Mouse (Mus musculus): ENCODE measurements at regions not wholly inside any gene's neighbourhood (a gene's known extent, or its start where the extent isn't known, plus 50 kb on each side); places are given as distances from the start of the nearest gene placed in this dataset.
A peak's percentile ranks its signal among the peaks of the same experiment; 100 is the strongest.

DNA sequence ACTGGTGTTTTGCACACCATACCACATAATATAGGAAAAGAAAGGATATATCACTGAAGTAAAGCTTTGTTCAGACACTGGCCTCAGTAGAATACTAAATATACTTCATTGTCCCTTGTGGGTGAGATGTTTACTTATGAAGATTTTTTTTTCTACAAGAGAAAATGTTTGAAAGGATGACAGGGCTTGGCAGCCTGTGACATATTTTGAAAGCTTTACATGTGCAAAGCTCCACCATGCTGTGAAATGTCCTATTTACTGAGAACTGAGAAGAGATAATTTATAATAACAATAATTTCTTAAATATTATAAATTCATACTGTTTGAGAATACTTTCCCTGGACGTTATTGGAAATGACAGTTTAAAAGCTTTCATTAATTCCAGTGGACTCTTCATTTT, 395.3 kb downstream of the Ccdc50 start:
- DNase-seq: no peak

DNA sequence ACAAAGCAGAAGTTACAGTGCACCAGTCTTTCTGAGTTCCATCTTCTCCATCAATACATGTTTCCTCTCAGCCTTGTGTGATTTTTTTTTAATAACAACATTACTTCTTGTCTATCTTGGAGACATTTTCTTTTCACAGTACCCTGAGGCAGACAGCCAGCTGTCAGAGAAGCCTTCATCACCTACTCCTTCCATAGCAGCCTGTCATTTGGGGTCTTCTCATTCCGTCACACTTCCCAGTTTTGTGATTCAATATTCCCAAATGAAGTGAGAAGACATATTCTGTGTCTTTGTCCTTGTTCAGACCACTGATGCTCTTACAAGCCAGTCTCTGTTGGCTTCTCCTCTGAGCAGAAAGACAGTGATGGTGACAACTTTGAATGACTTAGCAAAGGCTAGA, 404.7 kb downstream of the Ccdc50 start:
- no peak for DNase-seq

DNA sequence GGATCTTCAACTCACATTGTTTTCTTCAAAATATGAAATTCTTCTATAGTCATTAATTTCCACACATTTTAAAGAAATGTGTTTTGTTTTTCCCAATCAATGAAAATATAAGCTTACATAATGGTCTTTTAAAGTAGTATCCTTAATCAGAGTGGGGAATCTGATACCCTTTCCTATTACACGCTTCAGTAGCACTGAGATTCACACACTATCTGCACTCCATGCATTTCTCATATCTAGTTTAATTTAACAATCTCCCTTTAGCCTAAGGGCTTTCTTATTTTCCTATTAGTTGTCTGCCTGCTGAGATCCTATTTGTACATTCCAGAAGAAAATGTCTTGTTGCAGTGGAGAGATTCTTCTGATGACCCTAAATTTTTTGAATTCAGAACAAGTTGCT, 406.2 kb downstream of the Ccdc50 start:
- DNase-seq: no peak

DNA sequence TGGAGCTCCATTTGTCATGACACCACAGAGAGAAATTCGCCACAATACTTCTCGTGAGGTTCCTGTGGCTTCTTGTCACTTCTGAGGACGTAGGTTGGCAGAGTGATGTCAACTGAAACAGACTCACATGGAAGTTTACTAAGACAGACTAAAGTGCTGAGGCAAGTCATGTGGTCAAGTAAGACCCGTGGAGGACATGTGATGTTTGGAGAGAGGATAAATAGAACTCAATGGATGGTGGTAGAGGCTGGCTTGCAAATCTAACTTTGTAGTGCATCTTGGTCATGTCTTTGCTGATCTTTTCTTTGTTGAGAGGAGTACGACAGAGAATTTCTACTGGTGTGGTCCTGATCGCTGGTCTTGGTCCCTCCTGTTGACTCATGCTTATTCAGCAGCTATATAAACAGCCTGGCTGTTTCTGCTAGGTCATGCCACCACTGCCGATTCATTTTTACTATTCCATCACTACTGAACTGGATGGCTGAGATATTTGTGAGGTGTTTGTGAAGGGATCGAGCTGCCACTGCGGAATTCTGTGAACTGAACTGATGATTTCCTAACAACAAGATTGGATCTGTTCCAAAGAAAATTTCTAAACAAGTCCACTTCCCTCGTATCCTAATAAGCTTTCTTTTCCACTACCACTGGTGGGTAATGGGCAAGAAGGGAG, 407.6 kb downstream of the Ccdc50 start:
- DNase-seq: peak; percentile 55

DNA sequence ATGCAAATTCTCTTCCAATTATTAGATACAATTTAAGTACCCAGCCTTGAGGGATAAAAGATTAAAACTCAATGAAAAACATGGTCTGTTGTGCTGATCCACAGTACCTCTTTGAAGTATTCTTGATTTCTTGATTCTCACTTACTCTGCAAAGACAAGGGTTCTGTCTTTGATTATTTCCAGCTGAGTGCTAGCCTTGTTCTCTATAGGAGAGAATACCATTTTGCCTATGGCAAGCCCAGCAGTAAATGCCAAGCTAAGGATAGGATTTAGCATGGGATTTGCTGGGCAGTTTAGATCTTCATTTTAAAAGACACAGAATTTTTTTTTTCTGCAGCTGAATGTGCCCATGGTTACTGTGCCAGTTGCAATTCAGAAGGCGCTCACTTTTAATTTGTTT, 425.8 kb downstream of the Ccdc50 start:
- DNase-seq: no peak

Measured in lung, postnatal 14 days (tissue).